Mouse (Mus musculus) cerebellum, adult 2 months (tissue): ENCODE data around the gene Dscam. TPM values are rescaled to one million over a fixed set of nuclear protein-coding genes. Genes with fewer than 3 reads are reported as not detected.

Experiments
- DNase-seq, 2 experiments: peaks; one replicate each; pipeline ENCODE4 v3.0.0; 2021
- H3K27ac ChIP-seq: fragments of 200-500 bp; 2 replicates; pipeline ENCODE4 v1.5.1; 2012; ENCODE audit warnings: low read length, control low read depth, inconsistent platforms; ENCODE audit not compliant: insufficient read depth
- H3K27me3 ChIP-seq: fragments of 200-500 bp; 2 replicates; pipeline ENCODE4 v1.6.1; 2012; ENCODE audit warnings: inconsistent platforms, mild to moderate bottlenecking, low read length, moderate library complexity; ENCODE audit not compliant: control insufficient read depth, insufficient read depth
- H3K4me1 ChIP-seq: fragments of 200-500 bp; 2 replicates; pipeline ENCODE4 v1.6.1; 2011; ENCODE audit warnings: low read length; ENCODE audit not compliant: control insufficient read depth, insufficient read depth
- H3K4me3 ChIP-seq: fragments of 200-500 bp; replicated peaks from 2 replicates; pipeline ENCODE3; 2011; ENCODE audit warnings: mild to moderate bottlenecking, low read depth, low read length, control low read depth; ENCODE audit not compliant: insufficient read depth
- CTCF ChIP-seq: fragments of 200-500 bp; IDR thresholded peaks from 2 replicates; pipeline ENCODE4 v1.5.1; 2011; ENCODE audit warnings: low read depth, mild to moderate bottlenecking, control low read depth, low read length, moderate library complexity, borderline replicate concordance; ENCODE audit not compliant: insufficient read depth
- POLR2A ChIP-seq: fragments of 200-500 bp; IDR thresholded peaks from 2 replicates; pipeline ENCODE4 v1.6.1; 2011; ENCODE audit warnings: low read length, control low read depth, borderline replicate concordance; ENCODE audit not compliant: insufficient read depth
- WGBS: fragments of 180-500 bp; shearing (Covaris S2); methylation state at CpG from one replicate; pipeline ENCODE4 v1.1.7; 2018; 5-methylcytosine and 5-hydroxymethylcytosine counted together
- polyA plus RNA-seq: library from polyadenylated mRNA; depleted of rRNA; stranded (reverse); fragments of >200 nt; gene quantifications from 2 replicates; pipeline ENCODE4 v1.2.3, GENCODE M21; 2012

The Dscam gene
- polyA plus RNA-seq, 1 experiment: 16.0 TPM

- peak; percentile 32; the same call in 1 of the 2 replicates for TF ChIP-seq CTCF
- no peak for TF ChIP-seq POLR2A
- Histone ChIP-seq H3K4me1 (peaks cover 9% of the 10 kb centered on the region; the same call in 1 of the 2 replicates), H3K27me3 (no peaks in the 10 kb centered on the region), H3K27ac (no peak overlapping the region), H3K4me3 (no peak overlapping the region)
- no peak for DNase-seq
- WGBS: 35% methylated on average over 2 of the region's 2 CpGs
These were observed 452.3 kb downstream of the Dscam start for GRCm38 (mm10) chr16:96718221-96718620.

DNA sequence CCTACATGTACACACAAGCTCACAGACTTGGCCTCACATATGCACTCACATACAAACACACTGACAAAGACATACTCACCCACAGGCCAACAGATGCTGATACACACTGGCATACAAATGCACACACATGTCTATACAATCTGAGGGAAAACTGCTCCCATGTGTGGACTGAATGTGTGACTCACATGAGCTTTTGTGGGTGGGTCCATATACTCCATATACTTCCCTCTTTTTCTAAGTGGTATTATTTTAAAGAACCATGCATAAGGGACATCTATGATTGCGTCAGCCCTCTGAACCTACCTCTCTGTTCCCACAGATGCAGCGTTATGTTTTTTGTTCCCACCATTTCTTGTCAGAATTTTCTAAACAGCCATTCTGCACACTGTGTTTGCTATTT is 453.9 kb downstream of the Dscam start:
- Histone ChIP-seq H3K27ac (no peak overlapping the region), H3K27me3 (no peaks in the 10 kb centered on the region), H3K4me3 (no peak overlapping the region), H3K4me1 (peaks cover 7% of the 10 kb centered on the region; the same call in 1 of the 2 replicates)
- DNase-seq: no peak
- WGBS: 97% methylated on average over 2 of the region's 2 CpGs
- no peak for TF ChIP-seq POLR2A
- no peak for TF ChIP-seq CTCF

- TF ChIP-seq CTCF (no peak), POLR2A (no peak)
- Histone ChIP-seq H3K4me1 (no peaks in the 10 kb centered on the region), H3K27ac (no peak overlapping the region), H3K27me3 (no peaks in the 10 kb centered on the region), H3K4me3 (no peak overlapping the region)
- 73% methylated on average over 4 of the region's 4 CpGs for WGBS
- no peak for DNase-seq
These were observed 458.6 kb downstream of the Dscam start for GRCm38 (mm10) chr16:96711935-96712334.

- TF ChIP-seq CTCF: no peak
- TF ChIP-seq POLR2A: no peak
- DNase-seq: no peak
- no peak overlapping the region for H3K4me3 ChIP-seq
- no peaks in the 10 kb centered on the region for H3K27me3 ChIP-seq
- H3K4me1 ChIP-seq: no peaks in the 10 kb centered on the region
- WGBS: 63% methylated on average over 3 of the region's 3 CpGs
- H3K27ac ChIP-seq: no peak overlapping the region
These were observed 470.0 kb downstream of the Dscam start for GRCm38 (mm10) chr16:96700551-96700950.

DNA sequence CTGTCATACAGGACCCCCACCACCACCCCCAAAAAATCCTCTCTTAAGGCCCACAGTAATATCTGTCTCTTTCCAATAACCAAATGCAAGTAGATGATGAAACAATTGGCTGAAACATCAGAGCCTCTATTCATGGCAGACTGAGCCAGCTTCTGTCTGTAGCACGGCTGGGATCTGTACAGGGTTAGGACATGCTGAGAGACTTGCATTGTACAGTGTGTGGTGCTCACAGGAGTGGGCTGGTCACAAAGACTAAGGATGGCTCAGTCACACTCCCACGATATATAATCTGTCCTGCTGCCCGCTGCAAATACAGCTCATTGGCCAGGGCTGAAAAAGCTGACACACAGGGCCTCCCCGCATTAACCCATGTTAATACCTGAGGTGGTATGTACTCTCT is 474.7 kb downstream of the Dscam start:
- Histone ChIP-seq H3K4me1 (no peaks in the 10 kb centered on the region), H3K27ac (no peak overlapping the region), H3K27me3 (no peaks in the 10 kb centered on the region), H3K4me3 (no peak overlapping the region)
- 63% methylated on average over 4 of the region's 4 CpGs for WGBS
- TF ChIP-seq CTCF (no peak), POLR2A (no peak)
- no peak for DNase-seq

GRCm38 (mm10) chr16:96691576-96691975 is 479.0 kb downstream of the Dscam start:
- H3K27ac ChIP-seq: no peak overlapping the region
- 87% methylated on average over 6 of the region's 6 CpGs for WGBS
- no peak for DNase-seq

GRCm38 (mm10) chr16:96690052-96690451 is 480.5 kb downstream of the Dscam start:
- no peak overlapping the region for H3K4me3 ChIP-seq
- TF ChIP-seq POLR2A (no peak), CTCF (no peak)
- no peaks in the 10 kb centered on the region for H3K27me3 ChIP-seq
- DNase-seq: no peak
- WGBS: 41% methylated on average over 1 of the region's 2 CpGs
- H3K27ac ChIP-seq: no peak overlapping the region
- H3K4me1 ChIP-seq: no peaks in the 10 kb centered on the region

More at GRCm38 (mm10) chr16:96691576-96691975, 479.0 kb downstream of the Dscam start:
- no peak overlapping the region for H3K4me3 ChIP-seq
- H3K4me1 ChIP-seq: no peaks in the 10 kb centered on the region
- no peak for TF ChIP-seq POLR2A
- TF ChIP-seq CTCF: no peak
- no peaks in the 10 kb centered on the region for H3K27me3 ChIP-seq

DNA sequence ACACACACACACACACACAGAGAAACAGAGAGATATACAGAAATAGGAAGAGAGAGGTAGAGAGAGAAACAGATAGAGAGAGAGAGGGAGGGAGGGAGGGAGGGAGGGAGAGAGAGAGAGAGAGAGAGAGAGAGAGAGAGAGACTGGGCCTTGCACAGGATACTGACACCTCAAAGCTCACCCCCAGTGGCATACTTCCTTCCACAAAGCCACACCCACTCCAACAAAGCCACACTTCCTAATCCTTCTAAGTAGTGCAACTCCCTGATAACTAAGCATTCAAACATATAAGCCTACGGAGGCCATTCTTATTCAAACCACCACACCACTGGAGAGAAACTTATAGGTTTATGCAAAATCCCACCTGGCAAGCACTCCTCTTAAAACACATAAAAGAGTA is 481.1 kb downstream of the Dscam start:
- Histone ChIP-seq H3K27ac (no peak overlapping the region), H3K27me3 (no peaks in the 10 kb centered on the region), H3K4me1 (no peaks in the 10 kb centered on the region), H3K4me3 (no peak overlapping the region)
- 85% methylated on average over 1 of the region's 1 CpGs for WGBS
- no peak for DNase-seq
- TF ChIP-seq POLR2A: no peak

- no peaks in the 10 kb centered on the region for H3K27me3 ChIP-seq
- TF ChIP-seq CTCF (no peak), POLR2A (no peak)
- H3K27ac ChIP-seq: no peak overlapping the region
- DNase-seq: no peak
- H3K4me3 ChIP-seq: no peak overlapping the region
- no peaks in the 10 kb centered on the region for H3K4me1 ChIP-seq
- WGBS: 87% methylated on average over 14 of the region's 14 CpGs
These were observed 485.5 kb downstream of the Dscam start for GRCm38 (mm10) chr16:96685065-96685464.
